Mouse (Mus musculus) cerebellum, adult 11 months (tissue): ENCODE results near the gene Etv4.

Experiments
- DNase-seq: peaks from one replicate; pipeline ENCODE4 v3.0.0; 2022

Etv4 gene

DNA sequence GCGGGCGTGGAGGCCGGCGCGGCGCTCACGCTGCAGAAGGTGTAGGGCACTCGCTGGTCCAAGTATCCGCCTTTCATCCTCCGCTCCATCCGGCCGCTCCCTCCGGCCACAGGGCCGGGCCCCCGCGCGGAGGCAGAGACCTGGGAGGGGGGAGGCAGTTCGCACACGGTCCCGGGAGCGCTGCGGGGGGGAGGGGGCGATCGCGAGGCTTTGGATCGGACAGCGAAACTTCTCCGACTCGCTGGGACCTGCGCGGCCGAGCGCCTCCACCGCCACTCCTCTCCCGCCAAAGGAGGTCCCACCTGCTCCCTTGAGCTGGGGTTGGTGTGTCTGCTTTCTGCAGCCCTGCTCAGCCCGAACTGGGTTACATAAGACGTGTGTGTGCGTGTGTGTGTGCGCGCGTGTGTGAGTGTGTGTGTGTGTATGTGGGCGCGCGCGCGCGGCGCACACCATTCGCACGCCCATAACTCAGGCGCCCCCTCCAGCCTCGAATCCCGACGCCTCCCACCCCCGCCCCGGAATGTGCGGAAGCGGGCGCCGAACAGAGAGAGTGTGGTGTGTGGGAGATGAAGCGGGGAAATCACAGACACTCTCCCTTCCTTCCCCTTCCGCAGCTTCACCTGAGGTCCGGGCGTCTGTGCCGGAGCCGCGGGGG lies 556 bp downstream of the Etv4 start:
- peak; percentile 31 for DNase-seq

DNA sequence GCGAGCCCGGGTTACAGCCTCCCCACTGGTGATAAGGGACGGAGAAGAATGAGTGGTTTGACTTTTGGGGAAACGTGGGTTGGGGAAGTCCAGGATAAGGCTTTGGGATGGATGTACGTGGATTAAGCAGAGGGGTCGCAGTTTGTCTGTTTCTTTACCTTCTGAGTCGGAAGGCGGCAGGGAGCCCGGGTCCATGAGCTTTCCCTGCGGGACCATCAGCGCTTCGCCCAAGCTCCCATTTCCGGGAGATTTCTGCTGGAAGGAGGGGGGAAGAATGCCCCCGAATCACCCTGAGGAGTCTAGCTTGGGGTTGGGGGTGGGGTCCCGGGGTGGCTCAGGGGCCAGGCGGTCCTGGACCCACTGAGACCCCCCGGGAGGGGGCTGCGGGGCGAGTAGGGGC lies 1.1 kb downstream of the Etv4 start:
- no peak for DNase-seq

DNA sequence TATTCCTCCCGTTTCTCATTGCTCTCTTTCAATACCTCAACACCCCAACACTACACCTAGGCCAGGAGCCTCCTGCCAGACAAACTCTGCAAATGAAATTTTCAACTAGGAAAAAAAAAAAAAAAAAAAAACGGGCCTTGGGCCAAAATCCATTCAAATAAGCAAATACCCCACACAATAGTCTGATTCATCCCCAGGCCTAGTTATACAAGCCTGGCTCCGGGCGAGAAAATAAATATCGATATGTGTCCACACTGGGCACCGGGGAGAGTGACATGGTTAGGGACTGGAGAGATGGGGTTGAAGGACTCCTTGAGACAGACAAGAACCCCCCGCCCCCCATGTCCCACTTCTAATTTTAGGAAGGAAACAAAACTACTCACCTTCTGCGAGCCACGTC lies 1.6 kb downstream of the Etv4 start:
- no peak for DNase-seq

DNA sequence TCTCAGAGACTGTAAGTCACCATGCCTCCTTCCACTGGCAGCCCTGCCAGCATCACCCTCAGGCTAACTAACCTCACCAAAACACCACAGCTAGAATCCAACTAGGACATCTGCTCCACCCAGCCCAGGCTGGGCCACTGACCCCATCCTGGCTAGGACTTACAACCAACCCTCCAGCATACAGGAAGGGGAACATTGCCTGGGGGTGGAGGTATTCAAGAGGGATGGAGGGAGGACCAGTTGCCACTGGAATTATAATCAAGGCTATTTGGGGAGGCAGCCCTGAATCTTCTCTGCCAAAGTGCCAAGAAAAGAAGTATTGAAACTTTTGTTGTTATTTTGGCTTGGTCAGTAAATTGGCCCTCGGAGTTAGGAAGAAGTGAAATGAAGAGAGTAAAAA lies 2.0 kb downstream of the Etv4 start:
- no peak for DNase-seq

DNA sequence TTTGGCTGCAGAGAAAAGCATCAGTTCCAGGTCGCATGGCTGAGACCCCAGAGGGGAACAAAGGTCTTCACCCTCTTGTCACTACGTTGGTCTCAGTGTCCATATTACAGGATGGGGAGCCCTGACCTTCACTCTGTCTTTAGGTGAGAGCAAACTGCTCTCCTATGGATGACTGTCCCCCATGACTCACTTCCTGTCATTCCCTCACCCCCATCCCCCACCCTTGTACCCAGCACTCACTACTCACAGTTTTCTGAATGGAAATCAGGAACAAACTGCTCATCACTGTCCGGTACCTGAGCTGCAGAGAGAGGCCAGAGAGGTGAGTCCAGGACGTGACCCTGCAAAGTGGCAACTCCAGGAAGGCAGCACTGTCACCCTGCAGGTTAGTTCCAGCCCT lies 8.3 kb downstream of the Etv4 start:
- no peak for DNase-seq

DNA sequence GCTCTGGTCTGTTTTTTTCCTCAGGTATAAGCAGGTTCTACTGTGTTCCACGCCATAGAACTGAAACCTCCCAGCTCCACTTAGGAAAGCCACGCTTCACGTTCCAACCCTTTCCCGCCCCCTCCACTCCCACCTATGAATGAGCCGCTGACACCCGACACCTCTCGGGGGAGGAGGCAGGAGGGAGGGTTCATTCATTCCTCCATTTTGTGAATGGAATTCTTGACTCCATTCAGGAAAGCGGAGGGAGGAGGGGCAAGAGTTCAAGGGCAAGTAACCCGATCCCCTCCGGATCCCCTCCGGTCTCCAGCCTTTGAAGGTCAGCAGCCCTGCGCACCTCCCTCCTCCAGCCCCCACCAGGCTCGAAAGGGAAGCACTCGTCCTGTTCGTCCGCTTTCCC lies 12.7 kb downstream of the Etv4 start:
- DNase-seq = no peak

DNA sequence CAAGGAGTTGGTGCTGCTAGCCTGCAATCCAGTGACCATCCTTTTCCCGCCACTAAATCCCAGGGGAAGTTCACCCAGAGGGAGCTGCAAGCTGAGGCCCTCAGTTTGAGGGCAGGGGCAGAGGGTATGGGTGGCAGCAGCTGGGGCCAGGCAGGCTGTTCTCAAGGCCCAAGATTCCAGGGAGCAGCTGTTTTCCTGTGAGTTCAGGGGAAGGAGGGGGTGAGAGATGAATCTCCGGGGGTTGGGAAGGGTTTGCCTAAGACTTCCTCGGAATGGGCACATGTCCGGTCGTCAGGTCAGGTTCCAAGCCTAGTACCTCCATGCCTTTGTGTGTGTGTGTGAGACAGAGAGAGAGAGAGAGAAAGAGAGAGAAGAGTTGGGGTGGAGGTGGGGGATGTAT lies 13.1 kb downstream of the Etv4 start:
- DNase-seq = no peak

DNA sequence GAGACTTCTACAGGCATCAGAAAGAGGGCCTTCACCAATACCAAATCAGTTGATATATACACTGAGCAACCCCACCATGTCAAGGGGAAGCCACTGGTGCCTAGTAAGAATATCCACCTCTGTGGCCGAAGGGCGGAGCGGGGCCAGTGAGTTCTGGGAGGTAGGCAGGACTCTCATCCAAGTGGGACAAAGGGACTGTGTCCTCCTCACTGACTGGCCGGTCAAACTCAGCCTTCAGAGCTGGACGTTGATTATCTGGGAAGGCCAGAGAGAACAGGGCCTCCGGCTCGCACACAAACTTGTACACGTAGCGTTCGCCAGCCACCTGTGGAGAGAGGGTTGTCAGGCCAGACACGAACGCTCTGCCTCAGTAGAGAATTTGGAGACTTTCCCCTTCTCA lies 14.9 kb downstream of the Etv4 start:
- DNase-seq = no peak

DNA sequence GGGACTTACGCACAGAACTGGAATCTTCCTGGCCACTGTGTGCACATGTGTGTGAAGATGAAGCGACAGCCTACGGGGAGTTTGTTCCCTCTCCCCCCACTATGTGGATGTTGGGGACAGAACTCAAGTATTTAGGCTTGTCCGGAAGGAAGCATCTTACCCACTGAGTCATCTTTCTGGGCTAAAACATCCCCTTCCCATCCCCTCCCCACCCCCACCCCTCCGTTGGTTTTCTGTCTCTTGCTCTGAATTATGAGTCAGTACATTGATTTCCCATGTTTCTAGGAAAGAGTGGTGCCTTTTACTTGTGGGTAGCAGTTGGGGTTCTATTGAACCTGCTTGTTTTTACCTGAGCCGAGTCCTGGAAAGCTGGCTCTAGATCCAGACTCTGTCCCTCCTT lies 16.4 kb downstream of the Etv4 start:
- DNase-seq = no peak

DNA sequence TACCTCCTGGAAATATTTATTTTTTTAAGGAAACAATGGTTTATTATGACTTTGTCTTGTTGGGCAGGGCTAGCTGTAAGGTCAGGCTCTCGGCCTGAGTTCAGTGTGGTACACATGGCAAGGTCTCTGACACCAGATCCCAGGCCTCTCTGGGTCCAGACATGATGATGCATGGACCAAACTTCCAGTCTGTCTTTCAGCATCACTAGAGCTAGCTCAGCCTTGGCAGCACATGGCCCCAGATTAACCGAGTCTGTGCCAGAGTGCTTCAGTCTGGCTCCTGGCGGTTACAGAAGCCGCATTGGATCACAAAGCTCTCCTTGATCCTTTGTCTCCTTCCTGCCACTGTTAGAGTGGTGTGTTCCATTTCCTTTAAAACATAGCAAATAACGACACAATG lies 17.8 kb downstream of the Etv4 start:
- no peak for DNase-seq

DNA sequence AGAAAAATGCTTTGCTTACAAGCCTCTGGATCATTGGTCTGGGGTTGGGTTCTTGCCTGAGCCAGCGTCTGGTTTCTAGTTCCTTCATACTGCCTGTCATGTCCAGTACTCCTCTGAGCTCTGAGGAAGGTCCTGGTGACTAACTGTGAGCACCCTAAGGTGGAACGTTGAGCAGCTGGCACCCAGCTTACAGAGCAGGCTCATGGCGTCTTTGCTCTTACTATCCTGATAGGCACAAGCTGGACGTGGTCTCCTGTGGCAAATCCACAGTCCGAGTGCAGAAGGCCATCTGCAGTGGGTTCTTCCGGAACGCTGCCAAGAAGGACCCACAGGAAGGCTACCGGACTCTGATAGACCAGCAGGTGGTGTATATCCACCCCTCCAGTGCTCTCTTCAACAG lies 20.6 kb downstream of the Etv4 start:
- no peak for DNase-seq

DNA sequence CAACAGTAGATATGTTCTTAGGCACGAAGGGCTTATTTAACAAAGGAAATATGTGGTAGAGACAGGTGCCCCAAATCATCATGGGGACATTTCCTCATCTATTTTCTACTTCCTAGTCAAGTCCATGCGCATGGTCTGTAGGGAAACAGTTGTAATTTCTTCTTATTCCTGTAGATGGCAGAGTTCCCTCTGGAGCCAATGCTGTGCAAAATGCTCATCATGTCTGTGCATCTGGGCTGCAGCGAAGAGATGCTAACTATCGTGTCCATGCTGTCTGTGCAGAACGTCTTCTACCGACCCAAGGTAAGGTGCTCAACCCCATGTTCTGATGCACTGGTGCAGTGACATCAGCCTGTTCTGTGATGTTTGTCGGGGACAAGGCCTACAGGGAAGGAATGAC lies 21.4 kb downstream of the Etv4 start:
- no peak for DNase-seq

DNA sequence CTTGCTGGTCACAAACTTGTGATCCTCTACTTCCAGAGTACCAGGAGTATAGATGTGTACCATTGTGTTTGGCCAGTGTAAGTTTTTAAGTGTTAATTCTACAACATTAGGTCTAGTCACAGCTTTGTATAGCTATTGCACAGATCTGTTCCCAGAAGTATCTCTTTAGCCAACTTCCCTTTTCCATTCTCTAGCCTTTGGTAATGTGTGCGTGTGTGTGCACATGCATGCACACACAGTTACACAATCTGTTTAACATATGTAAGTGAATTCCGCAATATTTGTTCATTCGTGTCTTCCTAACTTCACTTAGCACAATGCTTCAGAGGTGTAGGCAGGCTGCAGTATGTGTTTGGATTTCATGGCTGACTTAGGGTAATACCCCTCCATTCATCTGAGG lies 25.6 kb downstream of the Etv4 start:
- DNase-seq = no peak

DNA sequence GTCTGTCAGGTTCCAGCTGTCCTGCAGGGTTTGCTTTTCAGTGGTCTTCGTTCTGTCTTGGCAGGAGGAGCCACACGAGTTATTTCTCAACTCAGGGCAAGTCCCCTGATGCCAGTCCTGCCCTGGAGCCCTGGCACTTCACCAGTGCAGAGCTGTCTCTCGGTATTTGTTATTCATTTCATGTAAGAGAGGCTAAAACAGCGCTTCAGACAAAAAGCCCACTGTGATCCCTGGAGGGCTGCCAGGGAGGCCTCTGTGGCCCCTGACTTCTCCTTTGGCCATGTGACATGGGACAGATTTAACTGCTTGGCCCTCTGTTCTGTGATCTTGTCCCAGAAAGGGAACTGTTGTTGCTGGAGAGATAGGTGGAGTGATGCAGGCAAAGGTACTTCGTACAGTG lies 26.7 kb downstream of the Etv4 start:
- peak; percentile 21 for DNase-seq

DNA sequence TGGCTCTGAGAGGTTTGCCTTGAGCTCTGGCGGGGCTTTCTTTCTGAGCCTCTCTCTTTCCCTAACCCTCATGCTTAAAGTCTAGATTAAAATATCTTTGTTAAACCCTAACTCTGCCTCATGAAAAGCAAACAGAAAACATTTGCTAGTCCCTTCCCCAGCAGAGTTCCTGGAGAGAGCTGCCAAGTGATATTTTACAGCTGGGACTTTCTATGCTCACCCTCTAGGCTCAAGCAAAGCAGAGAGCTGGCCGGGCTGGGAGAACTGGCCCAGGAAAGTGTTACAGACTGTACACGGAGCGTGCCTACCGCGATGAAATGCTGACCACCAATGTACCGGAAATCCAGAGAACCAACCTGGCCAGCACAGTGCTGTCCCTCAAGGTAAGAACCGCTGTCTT lies 27.8 kb downstream of the Etv4 start:
- no peak for DNase-seq

DNA sequence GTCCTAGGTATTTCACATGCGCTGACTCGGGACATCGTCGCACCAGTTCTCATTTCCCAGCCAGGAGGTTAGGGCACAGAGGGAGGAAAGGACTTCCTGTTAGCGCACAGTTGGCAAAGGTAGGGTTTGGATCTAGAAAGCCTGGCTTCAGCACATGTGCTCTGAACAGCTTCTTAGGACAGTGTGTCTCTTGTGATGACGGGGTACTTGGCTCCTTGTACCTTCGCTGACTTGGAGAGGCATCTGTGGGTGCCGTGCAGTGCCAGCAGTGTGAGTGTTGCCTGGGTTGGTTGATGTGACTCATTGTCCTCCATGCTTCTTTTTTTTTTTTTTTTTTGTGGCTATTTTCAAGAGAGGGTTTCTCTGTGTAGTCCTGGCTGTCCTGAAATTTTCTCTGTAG lies 28.6 kb downstream of the Etv4 start:
- no peak for DNase-seq

DNA sequence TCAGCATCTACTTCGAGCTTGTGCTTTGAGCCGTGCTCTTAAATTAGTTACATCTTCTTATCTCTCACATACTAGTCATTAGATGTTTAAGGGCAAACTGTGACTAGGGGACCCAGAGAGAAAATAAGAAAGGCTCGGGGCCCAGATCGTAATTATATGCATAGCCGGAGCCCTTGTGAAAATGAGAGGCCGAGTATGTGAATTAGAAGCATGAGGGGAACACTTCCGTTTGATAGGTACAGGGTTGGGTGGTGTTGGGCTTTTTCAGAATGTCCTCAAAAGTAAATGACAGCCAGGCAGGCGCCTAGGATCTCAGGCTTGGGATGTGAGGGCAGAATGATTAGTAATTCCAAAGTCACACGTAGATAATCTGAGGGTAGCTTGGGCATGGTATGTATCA lies 51.6 kb downstream of the Etv4 start:
- DNase-seq = no peak

DNA sequence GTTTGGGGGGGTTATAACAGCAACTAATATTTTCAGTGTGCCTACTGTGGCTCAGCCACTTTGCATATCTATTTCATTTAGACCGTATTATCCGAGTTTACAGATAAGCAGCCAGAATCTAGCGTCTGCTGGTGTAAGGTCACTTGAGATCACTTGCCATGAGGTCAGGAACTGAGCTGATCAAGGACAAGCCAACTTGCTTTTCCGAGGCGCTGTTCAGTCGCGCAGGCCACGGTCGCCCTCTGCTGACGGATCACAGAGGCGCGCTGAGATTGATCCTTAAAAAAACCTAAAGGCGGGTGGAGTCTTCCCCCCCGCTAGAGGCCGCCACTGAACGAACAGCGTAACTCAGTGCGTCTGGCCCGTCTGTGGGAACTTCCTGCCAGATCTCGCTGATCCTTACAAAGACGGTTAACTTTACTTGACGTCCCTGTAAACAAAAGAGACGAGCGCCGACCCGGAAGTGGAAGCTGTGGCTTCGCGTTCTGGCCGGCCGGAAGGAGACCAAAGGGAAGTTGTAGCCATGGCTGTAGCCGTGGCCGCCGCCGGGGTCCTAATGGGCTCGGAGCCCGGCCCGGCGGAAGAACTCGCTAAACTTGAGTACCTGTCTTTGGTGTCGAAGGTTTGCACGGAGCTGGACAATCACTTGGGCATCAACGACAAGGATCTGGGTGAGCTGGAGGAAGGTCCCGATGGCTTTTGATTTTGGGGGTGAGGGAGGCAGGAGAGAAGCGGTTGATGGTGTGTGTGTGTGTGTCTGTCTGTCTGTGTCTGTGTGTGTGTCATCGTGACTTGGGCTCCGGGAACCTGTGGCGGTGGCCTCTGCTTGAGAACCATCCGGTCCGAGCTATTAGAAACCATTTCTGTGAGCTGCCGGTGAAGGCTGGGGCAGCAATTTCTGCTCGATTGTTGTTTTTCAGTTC lies 52.4 kb downstream of the Etv4 start, which contains the start of gene Dhx8:
Dhx8 (plus strand) TSS at position 402 of the 923 bp plus-strand sequence.
- peak; percentile 99 for DNase-seq

DNA sequence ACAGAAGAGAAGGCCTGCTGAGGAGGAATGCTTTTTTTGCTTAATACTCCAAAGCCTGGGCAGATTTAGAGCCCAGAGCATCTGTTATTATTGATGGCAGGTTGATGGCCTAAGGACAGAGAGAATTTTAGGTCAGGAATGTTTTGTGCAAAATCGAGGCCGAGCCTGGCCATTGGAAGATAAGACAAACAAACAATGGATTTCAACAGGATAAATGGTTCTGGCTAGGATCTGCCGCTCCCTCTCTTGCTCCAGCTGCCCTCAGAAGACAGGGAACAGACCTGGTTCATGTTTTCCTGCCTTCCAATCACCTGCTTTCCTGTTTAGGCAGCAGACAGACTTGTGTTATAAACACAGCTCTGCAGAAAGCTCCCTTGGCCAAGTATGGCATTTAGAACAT lies 55.9 kb downstream of the Etv4 start:
- DNase-seq = no peak

DNA sequence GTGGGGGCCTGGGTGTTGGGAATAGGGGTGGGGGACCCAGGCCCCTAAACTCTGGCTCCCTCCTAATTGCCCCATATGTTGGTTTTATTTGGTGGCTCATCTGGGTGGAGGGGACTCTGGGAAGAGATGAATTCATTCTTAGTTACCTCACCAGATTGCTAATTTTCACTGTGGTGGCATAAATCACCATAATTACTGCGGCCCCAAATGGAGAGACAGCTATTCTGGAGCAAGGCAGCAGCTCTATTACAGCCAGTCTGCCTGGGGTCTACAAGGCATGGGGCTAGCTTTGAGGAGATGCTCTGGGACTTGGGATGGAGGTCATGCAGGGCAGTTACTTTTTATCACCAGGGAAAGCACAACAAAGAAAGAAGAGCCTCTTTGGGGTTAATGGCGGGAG lies 58.4 kb downstream of the Etv4 start:
- DNase-seq = no peak

DNA sequence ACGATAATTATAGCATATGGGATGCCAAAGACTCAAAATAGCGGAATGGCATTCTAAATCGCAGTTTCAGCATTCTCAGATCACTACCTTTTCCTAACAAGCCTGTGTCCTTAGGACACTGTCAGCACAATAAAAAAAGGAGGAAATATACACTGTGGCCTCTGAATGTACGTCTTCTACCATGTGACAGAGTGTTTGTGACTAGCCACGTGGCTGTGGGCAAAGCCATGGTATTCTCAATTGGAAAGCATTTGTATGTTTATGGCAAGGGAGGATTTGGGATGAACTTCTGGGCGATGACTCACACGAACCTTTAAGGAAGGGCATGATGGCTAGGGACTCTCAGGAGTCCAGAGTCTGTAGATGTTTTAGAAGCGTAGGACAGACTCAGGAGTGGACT lies 60.1 kb downstream of the Etv4 start:
- DNase-seq = no peak

DNA sequence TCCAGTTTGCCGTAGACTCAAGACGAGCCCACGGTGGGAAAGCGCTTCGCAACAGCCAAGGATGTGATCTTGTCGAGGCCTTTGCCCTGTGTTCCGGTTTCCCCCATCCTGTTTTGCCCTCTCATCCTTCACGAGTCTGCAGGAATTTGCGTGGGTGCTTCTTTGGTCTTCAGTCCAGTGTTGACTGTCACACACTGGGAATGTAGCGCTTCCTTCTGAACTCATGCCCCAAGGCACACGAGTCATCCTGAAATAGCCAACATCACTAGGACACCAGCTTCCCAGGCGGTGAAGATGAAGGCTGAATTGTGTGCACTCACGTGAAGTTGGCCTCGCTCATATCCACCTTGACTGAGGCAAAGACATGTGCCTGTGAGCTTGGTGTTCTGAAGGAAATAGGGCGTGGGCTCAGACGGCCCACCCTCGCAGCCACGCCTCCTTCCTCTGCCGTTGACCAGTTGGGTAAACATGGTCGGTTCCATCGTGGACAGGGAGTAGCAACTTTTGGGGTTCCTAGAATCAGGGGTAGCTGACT lies 65.1 kb downstream of the Etv4 start:
- no peak for DNase-seq
